Mouse (Mus musculus) neural tube, embryonic 12.5 days (tissue): Measurements from ENCODE around the gene Kdm6b. TPM values are rescaled to one million over a fixed set of nuclear protein-coding genes. Genes with fewer than 3 reads are reported as not detected.

Experiments
- ATAC-seq: fragments of 200-750 bp; cut with Nextera tagmentation; 2 replicates; pipeline ENCODE4 v1.8.0; 2017; ENCODE audit warnings: low read depth, mild to moderate bottlenecking, moderate TSS enrichment, moderate library complexity; ENCODE audit not compliant: low FRiP score
- H3K27ac ChIP-seq: fragments of 300-500 bp; sonication (generic); 2 replicates; pipeline ENCODE4 v1.5.1; 2016
- H3K27me3 ChIP-seq: fragments of 300-500 bp; sonication (generic); replicated peaks from 2 replicates; pipeline ENCODE4 v1.6.1; 2016; ENCODE audit warnings: mild to moderate bottlenecking
- H3K36me3 ChIP-seq: fragments of 300-500 bp; sonication (generic); 2 replicates; pipeline ENCODE4 v1.6.1; 2016; ENCODE audit warnings: mild to moderate bottlenecking
- H3K4me1 ChIP-seq: fragments of 300-500 bp; sonication (generic); 2 replicates; pipeline ENCODE4 v1.6.1; 2016
- H3K4me2 ChIP-seq: fragments of 300-500 bp; sonication (generic); replicated peaks from 2 replicates; pipeline ENCODE4 v1.6.1; 2016; ENCODE audit warnings: mild to moderate bottlenecking
- H3K4me3 ChIP-seq: fragments of 300-500 bp; sonication (generic); 2 replicates; pipeline ENCODE4 v1.5.1; 2016
- H3K9ac ChIP-seq: fragments of 300-500 bp; sonication (generic); 2 replicates; pipeline ENCODE4 v1.6.1; 2016; ENCODE audit warnings: mild to moderate bottlenecking
- H3K9me3 ChIP-seq: fragments of 300-500 bp; sonication (generic); 2 replicates; pipeline ENCODE4 v1.6.1; 2016; ENCODE audit warnings: mild to moderate bottlenecking
- WGBS: fragments of 180-500 bp; shearing (Covaris S2); methylation state at CpG from one replicate; pipeline ENCODE4 v1.1.7; 2016; 5-methylcytosine and 5-hydroxymethylcytosine counted together
- polyA plus RNA-seq: library from polyadenylated mRNA; unstranded; fragments of >200 nt; fragmentation: Nextera tagmentation; extraction: Ambion mirVana; gene quantifications from 2 replicates; pipeline ENCODE4 v1.2.1, GENCODE M21; 2016

Kdm6b gene
- 48.6 and 52.4 TPM in 2 replicates for polyA plus RNA-seq

DNA sequence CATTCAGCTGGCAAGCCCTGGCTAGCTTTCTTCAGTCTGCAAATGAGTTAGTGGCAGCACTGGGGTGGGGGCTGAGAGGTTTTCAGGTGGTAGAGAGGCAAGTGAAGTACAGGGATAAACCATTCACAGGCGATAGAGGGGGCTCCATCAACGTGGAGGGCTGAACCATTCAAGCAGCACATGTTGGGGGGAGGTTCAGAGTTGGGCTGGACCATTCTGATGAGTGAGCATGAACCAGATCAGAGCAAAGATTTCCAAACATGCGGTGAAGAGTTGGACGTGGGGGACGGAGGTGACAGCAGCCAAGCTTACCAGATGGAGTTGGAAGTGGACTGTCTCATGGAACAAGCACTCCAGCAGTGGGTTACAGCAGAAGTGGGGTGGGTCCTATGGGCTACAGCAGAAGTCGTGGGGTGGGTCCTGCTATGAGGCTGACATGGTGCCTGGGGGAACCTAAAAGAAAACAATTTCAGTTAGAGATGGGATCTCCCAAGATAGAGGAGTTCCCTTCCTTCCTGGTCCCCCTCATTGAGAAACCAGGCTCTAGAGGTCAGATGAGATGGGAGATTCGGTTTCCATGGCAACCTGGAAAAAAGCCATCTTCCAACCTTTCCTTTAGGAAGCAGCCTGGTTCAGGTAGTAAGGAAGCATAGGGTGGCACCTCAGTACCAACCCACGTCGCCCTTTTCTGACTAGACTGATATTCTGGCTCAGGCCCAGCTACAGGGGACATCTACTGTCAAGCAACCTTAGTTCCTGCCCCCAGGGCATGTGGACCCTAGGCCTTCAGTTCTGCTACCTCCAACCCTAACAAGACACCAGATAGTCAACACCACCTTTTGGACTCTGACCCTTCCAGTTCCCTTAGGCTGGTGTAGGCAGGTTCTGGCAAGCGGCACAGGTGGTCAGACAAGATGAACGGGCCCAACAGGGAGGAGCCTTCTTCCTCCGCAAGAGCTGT is at the start of gene Kdm6b:
Kdm6b (minus strand) TSS at position 455 of the 961 bp plus-strand sequence.
- Histone ChIP-seq H3K9ac (peak within 1 kb of the TSS; percentile 95), H3K36me3 (peaks cover 8% of the 10 kb centered on the region), H3K4me2 (peak within 1 kb of the TSS; percentile 98), H3K4me3 (peak within 1 kb of the TSS; percentile 76), H3K27ac (peak within 1 kb of the TSS; percentile 95), H3K9me3 (no peaks in the 10 kb centered on the region), H3K4me1 (peaks cover 70% of the 10 kb centered on the region), H3K27me3 (no peaks in the 10 kb centered on the region)
- WGBS: 44% methylated on average over 12 of the region's 12 CpGs
- no peak for ATAC-seq

DNA sequence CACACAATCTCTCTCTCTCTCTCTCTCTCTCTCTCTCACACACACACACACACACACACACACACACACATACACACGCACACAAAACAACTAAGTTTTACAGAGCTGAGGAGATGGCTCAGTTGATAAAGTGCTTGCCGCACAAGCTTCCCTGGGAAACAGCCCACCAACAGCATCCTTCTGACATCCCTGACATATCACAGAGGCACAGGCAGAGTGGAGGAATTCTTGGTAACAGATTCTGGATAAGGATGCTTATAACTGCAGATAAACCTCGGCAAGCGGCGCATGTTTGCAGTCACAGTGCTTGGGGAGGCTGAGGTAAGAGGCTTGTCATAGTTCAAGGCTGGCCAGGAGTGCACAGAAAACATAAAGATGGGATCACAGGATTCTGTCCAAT is 48.1 kb upstream of the Kdm6b start:
- Histone ChIP-seq H3K27me3 (no peaks in the 10 kb centered on the region), H3K4me1 (peaks cover 8% of the 10 kb centered on the region), H3K9ac (no peak overlapping the region), H3K4me3 (no peak overlapping the region), H3K36me3 (no peaks in the 10 kb centered on the region), H3K4me2 (no peak overlapping the region), H3K9me3 (no peaks in the 10 kb centered on the region), H3K27ac (no peak overlapping the region)
- WGBS: 85% methylated on average over 5 of the region's 5 CpGs
- no peak for ATAC-seq

DNA sequence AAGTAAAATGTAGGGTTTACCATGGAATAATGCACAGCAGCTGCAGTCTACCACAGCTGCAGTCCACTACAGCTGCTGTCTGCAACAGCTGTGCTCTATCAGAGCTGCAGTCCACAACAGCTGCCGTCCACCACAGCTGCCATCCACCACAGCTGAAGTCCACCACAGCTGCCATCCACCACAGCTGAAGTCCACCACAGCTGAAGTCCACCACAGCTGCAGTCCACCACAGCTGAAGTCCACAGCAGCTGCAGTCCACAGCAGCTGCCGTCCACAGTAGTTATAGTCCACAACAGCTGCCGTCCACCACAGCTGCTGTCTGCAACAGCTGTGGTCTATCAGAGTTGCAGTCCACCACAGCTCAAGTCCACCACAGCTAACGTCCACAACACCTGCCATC is 46.4 kb upstream of the Kdm6b start:
- WGBS: 75% methylated on average over 4 of the region's 4 CpGs
- H3K4me3 ChIP-seq: no peak overlapping the region
- H3K4me2 ChIP-seq: no peak overlapping the region
- no peaks in the 10 kb centered on the region for H3K27me3 ChIP-seq
- no peak overlapping the region for H3K27ac ChIP-seq
- H3K36me3 ChIP-seq: no peaks in the 10 kb centered on the region
- peaks cover 8% of the 10 kb centered on the region for H3K4me1 ChIP-seq
- H3K9me3 ChIP-seq: no peaks in the 10 kb centered on the region
- no peak overlapping the region for H3K9ac ChIP-seq
- no peak for ATAC-seq

DNA sequence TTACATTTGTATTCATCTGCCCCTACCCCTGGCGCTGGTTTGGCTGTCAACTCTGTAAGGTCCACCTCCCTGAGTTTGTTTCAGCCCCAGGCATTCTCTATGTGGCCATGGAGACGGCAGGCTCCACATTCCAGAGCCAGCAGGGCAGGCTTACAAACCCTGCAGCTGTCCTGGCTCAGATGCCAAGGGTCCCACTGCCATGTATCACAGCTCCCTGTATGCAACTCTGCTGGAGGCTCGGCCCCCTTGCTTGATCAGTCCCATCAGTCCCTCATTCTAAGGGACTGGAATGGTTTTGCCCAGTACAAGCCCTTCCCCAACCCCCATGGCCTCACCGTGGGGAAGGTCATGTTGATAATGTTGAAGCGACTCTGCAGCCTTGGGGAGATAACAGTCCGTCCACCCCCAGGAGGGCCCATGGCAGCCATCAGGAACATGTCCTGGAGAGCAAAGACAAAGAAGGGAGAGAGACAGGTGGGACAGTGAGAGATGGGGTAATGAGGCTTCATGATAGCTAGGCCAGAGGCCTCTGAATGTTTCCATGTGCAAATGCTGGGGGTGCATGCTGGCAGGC is 43.6 kb upstream of the Kdm6b start:
- H3K9ac ChIP-seq: no peak overlapping the region
- ATAC-seq: peak; percentile 13; the same call in 1 of the 2 replicates

DNA sequence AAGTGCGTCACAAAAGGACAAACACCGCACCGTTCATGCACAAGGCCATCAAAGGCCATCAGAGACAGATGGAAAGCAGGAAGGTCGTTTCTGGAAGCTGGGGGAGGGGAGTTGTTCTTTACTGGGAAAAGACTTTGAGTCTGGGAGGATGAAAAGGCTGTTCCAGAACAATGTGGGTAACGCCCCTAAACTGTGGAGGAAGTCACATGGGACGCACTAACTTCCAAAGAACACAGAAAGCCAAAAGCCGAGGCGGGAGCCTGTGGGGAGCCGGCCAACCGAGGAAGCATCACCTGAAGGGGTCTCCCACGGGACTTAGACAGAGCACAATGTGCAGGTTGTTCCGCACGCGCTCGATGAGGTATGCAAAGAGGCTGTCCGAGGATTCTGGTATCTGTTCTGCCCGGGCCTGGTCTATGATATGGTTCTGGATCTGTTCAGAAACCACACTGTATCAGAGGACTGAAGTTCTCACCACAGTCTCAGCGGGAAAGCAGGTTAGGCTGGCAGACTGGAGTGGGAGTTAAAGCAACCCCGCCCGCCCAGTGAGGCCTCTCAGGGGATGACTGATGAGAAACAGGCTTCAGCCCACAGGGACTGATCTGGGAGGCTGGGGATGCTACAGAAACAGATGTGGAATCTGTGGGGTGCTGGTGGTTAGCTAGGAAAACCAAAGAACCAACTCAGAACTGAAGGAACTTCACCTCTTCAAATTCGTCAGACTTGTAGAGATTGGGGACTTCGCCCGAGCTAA is 38.8 kb upstream of the Kdm6b start:
- Histone ChIP-seq H3K9me3 (no peaks in the 10 kb centered on the region), H3K9ac (no peak overlapping the region), H3K27ac (no peak overlapping the region), H3K4me1 (peaks cover 9% of the 10 kb centered on the region), H3K4me3 (no peak overlapping the region), H3K36me3 (no peaks in the 10 kb centered on the region), H3K4me2 (no peak overlapping the region), H3K27me3 (no peaks in the 10 kb centered on the region)
- 60% methylated on average over 23 of the region's 23 CpGs for WGBS
- no peak for ATAC-seq

More for the DNA sequence above, 43.6 kb upstream of the Kdm6b start:
- Histone ChIP-seq H3K4me1 (peaks cover 11% of the 10 kb centered on the region), H3K27ac (no peak overlapping the region), H3K9me3 (no peaks in the 10 kb centered on the region), H3K36me3 (no peaks in the 10 kb centered on the region), H3K27me3 (no peaks in the 10 kb centered on the region), H3K4me3 (no peak overlapping the region), H3K4me2 (peak overlapping the region; percentile 12; the same call in 1 of the 2 replicates)
- WGBS: 25% methylated on average over 6 of the region's 6 CpGs

DNA sequence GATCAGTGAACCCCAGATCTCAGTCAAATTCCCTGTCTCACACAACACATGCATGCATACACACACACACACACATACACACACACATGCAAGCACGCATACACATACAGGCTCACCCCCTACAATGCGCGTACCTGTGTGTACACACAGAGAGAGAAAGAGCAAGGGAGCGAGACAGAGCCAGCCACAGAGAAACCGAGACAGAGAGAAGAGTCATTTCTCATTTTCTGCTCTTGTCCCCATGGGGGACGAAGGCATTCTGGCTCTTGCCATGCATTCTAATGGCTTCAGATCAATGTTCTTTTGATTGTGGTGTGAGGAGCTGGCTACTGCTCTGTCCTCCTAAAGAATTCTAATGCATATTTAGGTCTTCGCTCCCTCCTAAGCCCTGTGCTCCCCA is 33.8 kb upstream of the Kdm6b start:
- Histone ChIP-seq H3K36me3 (no peaks in the 10 kb centered on the region), H3K9me3 (no peaks in the 10 kb centered on the region), H3K27me3 (no peaks in the 10 kb centered on the region), H3K4me3 (no peak overlapping the region), H3K4me2 (no peak overlapping the region), H3K27ac (no peak overlapping the region), H3K4me1 (0 out of 2 replicates have a peak, but pooled peaks cover under 1% of the 10 kb centered on the region), H3K9ac (no peak overlapping the region)
- WGBS: 83% methylated on average over 7 of the region's 7 CpGs
- no peak for ATAC-seq

DNA sequence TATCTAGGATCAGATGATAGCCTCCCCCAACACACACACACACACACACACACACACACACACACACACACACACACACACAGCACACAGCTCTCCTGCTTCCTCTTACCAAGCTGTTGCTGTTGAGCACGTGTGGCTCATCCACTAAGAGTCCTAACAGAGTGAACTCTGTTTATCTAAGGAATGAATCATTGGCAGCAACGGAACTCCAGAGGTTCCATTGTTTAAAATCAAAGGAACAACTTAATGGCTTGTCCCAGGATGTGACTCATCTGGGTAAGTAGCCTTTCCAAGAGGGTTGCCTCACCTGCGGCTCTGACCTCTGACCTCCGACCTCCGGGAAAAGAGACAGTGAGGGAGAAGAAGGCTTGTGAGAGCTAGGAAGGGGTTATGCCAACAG is 29.9 kb upstream of the Kdm6b start:
- H3K9ac ChIP-seq: no peak overlapping the region
- H3K27me3 ChIP-seq: no peaks in the 10 kb centered on the region
- H3K4me3 ChIP-seq: no peak overlapping the region
- 46% methylated on average over 5 of the region's 5 CpGs for WGBS
- H3K4me2 ChIP-seq: no peak overlapping the region
- no peaks in the 10 kb centered on the region for H3K9me3 ChIP-seq
- no peaks in the 10 kb centered on the region for H3K4me1 ChIP-seq
- ATAC-seq: no peak
- H3K36me3 ChIP-seq: no peaks in the 10 kb centered on the region
- no peak overlapping the region for H3K27ac ChIP-seq

DNA sequence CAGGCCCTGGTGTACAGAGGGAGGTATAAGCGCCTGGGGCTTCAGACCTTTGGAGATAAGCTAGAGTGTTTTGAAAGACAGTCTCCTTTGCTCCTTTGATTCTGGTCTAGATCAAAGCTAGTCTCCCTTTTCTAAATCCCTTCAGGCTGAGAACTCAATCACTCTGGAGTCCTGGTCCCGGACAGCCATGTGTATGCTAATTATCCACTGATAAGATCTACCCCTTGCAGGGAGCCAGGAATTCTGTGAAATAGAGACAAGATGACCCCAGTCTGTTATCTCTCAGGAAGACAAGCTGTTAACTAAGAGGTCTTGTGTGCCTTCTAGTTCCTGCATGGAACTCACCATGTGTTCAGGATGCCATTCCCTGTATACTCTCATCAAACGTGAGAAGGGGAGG is 23.8 kb upstream of the Kdm6b start:
- no peak for ATAC-seq
- Histone ChIP-seq H3K27ac (no peak overlapping the region), H3K9ac (no peak overlapping the region), H3K4me2 (no peak overlapping the region), H3K4me3 (no peak overlapping the region), H3K27me3 (no peaks in the 10 kb centered on the region), H3K9me3 (no peaks in the 10 kb centered on the region), H3K4me1 (no peaks in the 10 kb centered on the region), H3K36me3 (no peaks in the 10 kb centered on the region)
- 68% methylated on average over 3 of the region's 3 CpGs for WGBS

DNA sequence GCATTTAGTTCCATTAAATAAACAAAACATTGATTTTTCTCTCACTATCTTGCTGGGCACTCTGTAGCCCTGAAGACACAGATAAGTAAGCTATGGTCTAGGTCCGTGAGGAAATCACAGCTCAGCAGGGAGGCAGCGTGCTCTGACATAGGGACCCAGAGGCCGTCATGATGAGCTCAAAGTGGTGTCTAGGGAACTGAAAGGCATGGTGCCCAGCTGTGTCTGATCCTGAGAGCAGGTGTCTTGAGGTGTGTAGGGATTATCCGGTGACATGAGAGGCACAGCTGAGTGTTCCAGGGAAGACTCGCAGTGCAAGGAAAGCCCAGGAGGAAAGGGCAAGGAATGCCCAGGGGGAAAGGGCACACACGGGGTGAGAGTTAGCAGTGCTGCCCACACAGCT is 19.7 kb upstream of the Kdm6b start:
- Histone ChIP-seq H3K27me3 (no peaks in the 10 kb centered on the region), H3K9me3 (no peaks in the 10 kb centered on the region), H3K36me3 (no peaks in the 10 kb centered on the region), H3K4me3 (no peak overlapping the region), H3K9ac (no peak overlapping the region), H3K4me1 (no peaks in the 10 kb centered on the region), H3K4me2 (no peak overlapping the region), H3K27ac (no peak overlapping the region)
- 68% methylated on average over 6 of the region's 6 CpGs for WGBS
- no peak for ATAC-seq

DNA sequence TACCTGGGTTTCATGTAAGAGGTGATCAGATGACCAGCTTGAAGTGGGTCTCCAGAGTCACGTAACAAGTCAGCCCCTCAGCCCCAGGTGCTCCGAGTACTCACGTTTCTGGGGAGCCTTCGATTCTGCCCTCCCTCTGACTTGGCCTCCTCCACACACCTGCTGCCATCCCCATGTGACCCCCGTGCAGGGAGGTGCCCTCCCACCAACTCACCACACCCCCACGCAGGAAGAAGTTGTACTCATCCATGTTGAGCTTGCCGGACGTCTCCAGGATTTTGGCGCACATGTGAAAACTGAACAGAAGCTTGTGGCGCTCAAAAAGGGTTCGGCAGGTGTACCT is 19.1 kb upstream of the Kdm6b start:
- no peaks in the 10 kb centered on the region for H3K9me3 ChIP-seq
- no peak overlapping the region for H3K4me3 ChIP-seq
- H3K9ac ChIP-seq: no peak overlapping the region
- H3K27ac ChIP-seq: no peak overlapping the region
- 72% methylated on average over 11 of the region's 11 CpGs for WGBS
- H3K27me3 ChIP-seq: no peaks in the 10 kb centered on the region
- H3K36me3 ChIP-seq: no peaks in the 10 kb centered on the region
- 0 out of 2 replicates have a peak, but pooled peaks have one; percentile 4 for ATAC-seq
- no peak overlapping the region for H3K4me2 ChIP-seq
- H3K4me1 ChIP-seq: no peaks in the 10 kb centered on the region

DNA sequence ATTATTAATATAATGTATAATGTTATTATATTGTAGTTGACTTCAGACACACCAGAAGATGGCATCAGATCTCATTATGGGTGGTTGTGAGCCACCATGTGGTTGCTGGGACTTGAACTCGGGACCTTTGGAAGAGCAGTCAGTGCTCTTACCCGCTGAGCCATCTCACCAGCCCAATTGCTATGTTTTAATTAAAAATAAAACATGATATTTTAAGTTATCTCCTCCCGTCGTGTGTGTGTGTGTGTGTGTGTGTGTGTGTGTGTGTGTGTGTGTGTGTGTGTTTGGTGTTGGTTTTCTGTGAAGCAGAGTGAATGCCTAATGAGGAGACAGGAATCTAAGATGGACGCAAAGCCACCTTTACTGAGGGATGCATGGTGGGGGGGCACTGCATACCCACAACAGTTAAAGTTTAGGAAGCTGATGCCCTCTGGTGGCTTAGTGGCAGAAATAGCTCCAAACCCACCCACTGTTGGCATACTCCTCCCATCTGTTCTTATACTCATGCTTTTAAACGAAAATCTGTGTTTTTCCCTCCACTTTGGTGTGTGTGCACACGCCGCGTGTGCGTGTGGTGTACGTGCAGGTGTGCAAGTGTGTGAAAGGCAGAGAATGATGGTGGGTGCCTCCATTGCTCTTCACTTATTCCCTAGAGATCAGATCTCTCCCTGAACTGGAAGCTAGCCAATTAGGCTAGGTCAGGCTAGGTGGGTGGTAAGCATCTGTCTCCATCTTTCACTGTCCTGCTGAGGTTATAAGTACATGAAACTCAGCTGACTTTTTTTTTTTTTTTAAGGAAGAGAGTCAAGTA is 18.6 kb upstream of the Kdm6b start:
- Histone ChIP-seq H3K4me1 (no peaks in the 10 kb centered on the region), H3K4me2 (no peak overlapping the region)
- peak; percentile 25; the same call in 1 of the 2 replicates for ATAC-seq

More for the DNA sequence above, 18.6 kb upstream of the Kdm6b start:
- Histone ChIP-seq H3K9ac (no peak overlapping the region), H3K9me3 (no peaks in the 10 kb centered on the region), H3K36me3 (no peaks in the 10 kb centered on the region), H3K27me3 (no peaks in the 10 kb centered on the region), H3K4me3 (no peak overlapping the region), H3K27ac (no peak overlapping the region)
- 35% methylated on average over 11 of the region's 11 CpGs for WGBS
